Mouse (Mus musculus): ENCODE measurements around the gene Wsb2. TPM values are rescaled to one million over a fixed set of nuclear protein-coding genes. Genes with fewer than 3 reads are reported as not detected.
"Not testable (repeated sequence)": the region's sequence is repeated elsewhere in the genome, so short reads cannot be mapped to it uniquely, and the experiment has no call there.

The Wsb2 gene
- polyA plus RNA-seq, 1 experiment = 131 TPM

DNA sequence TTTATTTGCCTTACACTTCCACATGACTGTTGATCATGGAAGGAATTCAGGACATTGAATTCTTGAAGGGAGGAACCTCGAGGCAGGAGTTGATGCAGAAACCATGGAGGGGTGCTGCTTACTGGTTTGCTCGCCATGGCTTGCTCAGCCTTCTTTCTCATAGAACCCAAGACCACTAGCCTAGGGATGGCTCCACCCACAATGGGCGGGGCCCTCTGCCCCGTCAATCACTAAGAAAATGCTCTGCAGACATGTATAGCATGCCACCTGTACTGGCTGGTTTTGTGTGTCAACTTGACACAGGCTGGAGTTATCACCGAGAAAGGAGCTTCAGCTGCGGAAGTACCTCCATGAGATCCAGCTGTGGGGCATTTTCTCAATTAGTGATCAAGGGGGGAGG is 17.0 kb upstream of the Wsb2 start:
- no peak for TF ChIP-seq MYOG (IDR thresholded peaks at IDR 0.05; ENCODE audit: control insufficient read depth, extremely low read depth, insufficient read length)
- H3K27me3 ChIP-seq (ENCODE audit: control insufficient read depth, insufficient read depth, insufficient read length) = no peaks in the 10 kb centered on the region
- no peak overlapping the region for H3ac ChIP-seq (ENCODE audit: control insufficient read depth, insufficient read length, low read depth)
- H3K79me3 ChIP-seq (ENCODE audit: low read depth) = no peaks in the 10 kb centered on the region
- peaks cover 3% of the 10 kb centered on the region for H3K36me3 ChIP-seq (ENCODE audit: control insufficient read depth, insufficient read depth)
- H3K79me2 ChIP-seq (ENCODE audit: control insufficient read depth, insufficient read depth) = no peaks in the 10 kb centered on the region
- H3K4me3 ChIP-seq (ENCODE audit: insufficient read depth, poor library complexity, severe bottlenecking) = no peak overlapping the region

DNA sequence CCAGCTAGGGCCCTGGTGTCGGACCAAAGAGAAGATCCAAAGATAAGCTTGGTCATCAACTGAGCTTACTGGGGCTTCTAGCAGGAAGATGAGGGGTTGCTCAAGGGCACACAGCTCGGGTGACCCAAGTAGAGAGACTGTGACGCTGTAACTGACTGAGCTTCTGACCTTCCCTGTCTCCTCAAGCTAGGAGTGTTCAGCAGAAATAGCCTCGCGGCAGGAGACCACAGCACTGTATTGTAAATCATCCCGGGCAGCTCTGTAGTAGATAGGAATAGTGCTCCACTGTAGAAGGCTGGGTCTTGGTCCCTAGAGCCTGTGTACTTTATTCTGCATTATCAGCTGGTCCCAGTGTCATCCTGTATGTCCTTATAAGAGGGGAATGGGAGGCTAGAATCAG is 15.2 kb upstream of the Wsb2 start:
- H3ac ChIP-seq (ENCODE audit: control insufficient read depth, insufficient read length, low read depth) = no peak overlapping the region
- no peaks in the 10 kb centered on the region for H3K79me2 ChIP-seq (ENCODE audit: control insufficient read depth, insufficient read depth)
- H3K27me3 ChIP-seq (ENCODE audit: control insufficient read depth, insufficient read depth, insufficient read length) = no peaks in the 10 kb centered on the region
- H3K4me3 ChIP-seq (ENCODE audit: insufficient read depth, poor library complexity, severe bottlenecking) = no peak overlapping the region
- TF ChIP-seq MAX (IDR thresholded peaks at IDR 0.05) (no peak), FOSL1 (IDR thresholded peaks at IDR 0.05; ENCODE audit: insufficient read depth, low read length, poor library complexity, severe bottlenecking) (no peak), CTCF (IDR thresholded peaks at IDR 0.05; ENCODE audit: control insufficient read depth, insufficient read depth, insufficient read length) (no peak), MYOD1 (IDR thresholded peaks at IDR 0.05; ENCODE audit: control insufficient read depth, insufficient read length, low read depth) (no peak), CEBPB (IDR thresholded peaks at IDR 0.05; ENCODE audit: low read depth) (no peak), MYOG (IDR thresholded peaks at IDR 0.05; ENCODE audit: control insufficient read depth, extremely low read depth, insufficient read length) (no peak), USF1 (IDR thresholded peaks at IDR 0.05; ENCODE audit: low read depth) (no peak)
- peaks cover 5% of the 10 kb centered on the region for H3K36me3 ChIP-seq (ENCODE audit: control insufficient read depth, insufficient read depth)
- no peaks in the 10 kb centered on the region for H3K79me3 ChIP-seq (ENCODE audit: low read depth)

DNA sequence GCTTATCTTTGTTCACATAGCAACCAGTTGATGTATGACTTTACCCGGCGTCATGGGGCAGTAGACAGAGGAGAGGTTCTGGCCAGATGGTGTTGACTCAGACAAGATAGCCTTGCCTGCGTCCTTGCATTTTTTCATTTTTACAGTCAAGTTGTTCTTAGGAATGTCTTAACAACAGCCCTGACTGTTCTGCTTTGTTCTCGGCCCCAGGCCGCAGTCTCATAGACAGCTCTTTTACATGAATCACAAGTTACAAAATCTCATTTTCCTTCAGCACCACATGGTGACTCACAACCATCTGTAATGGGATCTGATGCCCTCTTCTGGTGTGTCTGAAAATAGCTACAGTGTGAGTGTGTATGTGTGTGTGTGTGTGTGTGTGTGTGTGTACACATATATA is 12.6 kb upstream of the Wsb2 start:
- H3K79me3 ChIP-seq (ENCODE audit: low read depth) = not testable (repeated sequence)

DNA sequence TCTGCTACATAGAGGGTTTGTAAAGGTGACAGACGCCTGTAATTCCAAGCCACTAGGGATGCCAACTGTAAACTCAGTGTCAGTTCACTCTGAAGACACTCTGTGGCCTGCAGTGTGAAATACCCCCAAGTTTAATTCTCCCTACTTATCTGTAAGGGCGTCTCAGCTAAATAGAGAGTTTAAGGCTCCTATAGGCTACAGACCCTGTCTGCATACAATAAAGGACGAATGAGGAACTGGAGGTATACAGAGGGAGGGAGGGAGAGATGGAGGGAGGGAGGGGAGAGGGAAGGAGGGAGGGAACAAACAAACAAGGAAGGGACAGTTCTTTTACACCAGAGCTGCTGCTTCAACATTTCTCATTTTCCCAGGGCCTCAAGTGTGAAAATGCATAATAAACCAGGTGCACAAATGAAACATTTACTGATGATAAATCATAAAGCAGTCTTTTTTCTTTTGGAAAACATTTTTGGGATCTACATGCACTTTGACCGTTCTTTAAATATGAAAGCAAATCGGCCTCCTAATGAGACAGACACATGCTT is 11.6 kb upstream of the Wsb2 start:
- Histone ChIP-seq H3K79me3 (ENCODE audit: low read depth) (no peaks in the 10 kb centered on the region), H3K27me3 (ENCODE audit: control insufficient read depth, insufficient read depth, insufficient read length) (no peaks in the 10 kb centered on the region), H3K4me3 (ENCODE audit: insufficient read depth, poor library complexity, severe bottlenecking) (no peak overlapping the region), H3ac (ENCODE audit: control insufficient read depth, insufficient read length, low read depth) (no peak overlapping the region), H3K36me3 (ENCODE audit: control insufficient read depth, insufficient read depth) (peaks cover 5% of the 10 kb centered on the region), H3K79me2 (ENCODE audit: control insufficient read depth, insufficient read depth) (no peaks in the 10 kb centered on the region)
- no peak for TF ChIP-seq MYOG (IDR thresholded peaks at IDR 0.05; ENCODE audit: control insufficient read depth, extremely low read depth, insufficient read length)
- no peak for TF ChIP-seq MYOD1 (IDR thresholded peaks at IDR 0.05; ENCODE audit: control insufficient read depth, insufficient read length, low read depth)
- TF ChIP-seq USF1 (IDR thresholded peaks at IDR 0.05; ENCODE audit: low read depth) = no peak
- no peak for TF ChIP-seq CTCF (IDR thresholded peaks at IDR 0.05; ENCODE audit: control insufficient read depth, insufficient read depth, insufficient read length)
- no peak for TF ChIP-seq FOSL1 (IDR thresholded peaks at IDR 0.05; ENCODE audit: insufficient read depth, low read length, poor library complexity, severe bottlenecking)
- no peak for TF ChIP-seq MAX (IDR thresholded peaks at IDR 0.05)
- no peak for TF ChIP-seq CEBPB (IDR thresholded peaks at IDR 0.05; ENCODE audit: low read depth)

More for the DNA sequence above, 12.6 kb upstream of the Wsb2 start:
- not testable (repeated sequence) for H3K4me3 ChIP-seq (ENCODE audit: insufficient read depth, poor library complexity, severe bottlenecking); H3K36me3 ChIP-seq (ENCODE audit: control insufficient read depth, insufficient read depth); H3K27me3 ChIP-seq (ENCODE audit: control insufficient read depth, insufficient read depth, insufficient read length); H3K79me2 ChIP-seq (ENCODE audit: control insufficient read depth, insufficient read depth); H3ac ChIP-seq (ENCODE audit: control insufficient read depth, insufficient read length, low read depth)

DNA sequence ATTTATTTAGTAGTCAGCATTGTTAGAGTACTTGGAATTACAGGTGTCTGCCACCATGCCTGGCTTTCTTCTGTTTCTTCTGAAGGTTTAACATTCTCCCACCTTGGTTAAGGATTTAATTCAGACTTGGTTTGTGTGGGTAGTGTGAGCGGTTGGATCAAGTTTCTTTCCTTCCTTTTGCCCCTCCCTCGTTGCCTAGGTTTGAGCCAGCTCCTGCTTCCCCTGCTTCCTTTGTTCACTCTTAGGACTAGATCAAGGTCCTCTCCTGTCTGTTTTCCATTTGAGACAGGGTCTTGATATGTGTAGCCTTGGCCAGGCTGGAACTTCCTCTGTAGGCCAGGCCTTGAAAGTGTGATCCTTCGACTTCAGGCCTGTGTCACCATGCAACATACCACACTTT is 10.8 kb upstream of the Wsb2 start:
- TF ChIP-seq FOSL1 (IDR thresholded peaks at IDR 0.05; ENCODE audit: insufficient read depth, low read length, poor library complexity, severe bottlenecking) (no peak), CTCF (IDR thresholded peaks at IDR 0.05; ENCODE audit: control insufficient read depth, insufficient read depth, insufficient read length) (no peak), USF1 (IDR thresholded peaks at IDR 0.05; ENCODE audit: low read depth) (no peak), MYOG (IDR thresholded peaks at IDR 0.05; ENCODE audit: control insufficient read depth, extremely low read depth, insufficient read length) (no peak), CEBPB (IDR thresholded peaks at IDR 0.05; ENCODE audit: low read depth) (no peak)
- Histone ChIP-seq H3K79me2 (ENCODE audit: control insufficient read depth, insufficient read depth) (no peaks in the 10 kb centered on the region), H3K79me3 (ENCODE audit: low read depth) (no peaks in the 10 kb centered on the region), H3K27me3 (ENCODE audit: control insufficient read depth, insufficient read depth, insufficient read length) (no peaks in the 10 kb centered on the region), H3K4me3 (ENCODE audit: insufficient read depth, poor library complexity, severe bottlenecking) (no peak overlapping the region), H3ac (ENCODE audit: control insufficient read depth, insufficient read length, low read depth) (no peak overlapping the region), H3K36me3 (ENCODE audit: control insufficient read depth, insufficient read depth) (peaks cover 5% of the 10 kb centered on the region)

DNA sequence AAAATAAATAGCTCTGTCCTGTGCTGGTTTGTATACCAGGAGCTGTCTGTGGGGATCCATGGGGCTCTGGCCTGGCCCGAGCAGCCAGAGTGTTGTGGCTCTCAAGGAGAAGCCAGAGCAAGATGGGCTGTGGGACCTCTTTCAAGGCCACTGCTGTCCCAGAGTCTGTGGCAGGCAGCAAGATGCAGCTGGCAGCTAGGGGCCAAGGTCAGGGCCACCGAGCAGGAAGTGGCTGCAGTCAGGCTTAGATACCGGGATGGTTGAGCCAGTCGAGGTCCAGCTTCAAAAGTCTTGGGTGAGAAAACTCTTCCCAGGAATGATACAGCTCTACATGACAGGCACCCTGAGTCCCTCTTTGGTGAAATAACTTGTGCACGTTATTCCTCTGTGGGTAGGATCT is 10.1 kb upstream of the Wsb2 start:
- Histone ChIP-seq H3ac (ENCODE audit: control insufficient read depth, insufficient read length, low read depth) (no peak overlapping the region), H3K79me2 (ENCODE audit: control insufficient read depth, insufficient read depth) (no peaks in the 10 kb centered on the region), H3K36me3 (ENCODE audit: control insufficient read depth, insufficient read depth) (peaks cover 5% of the 10 kb centered on the region), H3K27me3 (ENCODE audit: control insufficient read depth, insufficient read depth, insufficient read length) (no peaks in the 10 kb centered on the region), H3K79me3 (ENCODE audit: low read depth) (no peaks in the 10 kb centered on the region), H3K4me3 (ENCODE audit: insufficient read depth, poor library complexity, severe bottlenecking) (no peak overlapping the region)
- no peak for TF ChIP-seq USF1 (IDR thresholded peaks at IDR 0.05; ENCODE audit: low read depth)
- TF ChIP-seq MYOD1 (IDR thresholded peaks at IDR 0.05; ENCODE audit: control insufficient read depth, insufficient read length, low read depth) = no peak
- TF ChIP-seq MAX (IDR thresholded peaks at IDR 0.05) = no peak
- no peak for TF ChIP-seq MYOG (IDR thresholded peaks at IDR 0.05; ENCODE audit: control insufficient read depth, extremely low read depth, insufficient read length)
- no peak for TF ChIP-seq CTCF (IDR thresholded peaks at IDR 0.05; ENCODE audit: control insufficient read depth, insufficient read depth, insufficient read length)
- no peak for TF ChIP-seq FOSL1 (IDR thresholded peaks at IDR 0.05; ENCODE audit: insufficient read depth, low read length, poor library complexity, severe bottlenecking)
- no peak for TF ChIP-seq CEBPB (IDR thresholded peaks at IDR 0.05; ENCODE audit: low read depth)
